Mouse (Mus musculus) spleen, postnatal 36 days (tissue): ENCODE data around the gene Drg2.

Source experiments
- DNase-seq, 2 experiments: peaks; one replicate each; pipeline ENCODE4 v3.0.0; 2022; ENCODE audit warnings: low spot score in 2 of 2, mixed read lengths in 1 of 2

Drg2 gene

DNA sequence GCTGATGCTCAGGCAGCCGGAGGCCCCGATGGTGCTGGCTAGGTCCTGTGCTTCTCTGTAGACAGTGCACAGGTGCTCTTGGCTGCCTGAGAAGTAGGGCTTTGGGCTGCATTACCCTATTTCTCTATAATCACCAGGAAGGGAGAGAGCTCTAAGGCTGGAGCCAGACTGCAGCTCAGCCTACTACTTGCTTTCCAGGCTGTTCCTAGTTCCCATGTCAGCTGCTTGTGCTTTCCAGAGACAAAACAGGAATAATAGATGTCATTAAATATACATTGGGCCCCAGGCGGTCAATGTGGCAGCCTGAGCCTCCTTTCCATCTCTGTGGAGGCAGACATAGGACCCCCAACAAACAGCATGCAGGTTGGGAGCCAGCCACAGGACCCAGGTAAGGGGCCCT lies 14.6 kb downstream of the Drg2 start, which contains the start of gene Myo15:
TSS of gene Myo15 (plus strand) at position 301 of the 400 bp plus-strand sequence.
- no peak for DNase-seq

DNA sequence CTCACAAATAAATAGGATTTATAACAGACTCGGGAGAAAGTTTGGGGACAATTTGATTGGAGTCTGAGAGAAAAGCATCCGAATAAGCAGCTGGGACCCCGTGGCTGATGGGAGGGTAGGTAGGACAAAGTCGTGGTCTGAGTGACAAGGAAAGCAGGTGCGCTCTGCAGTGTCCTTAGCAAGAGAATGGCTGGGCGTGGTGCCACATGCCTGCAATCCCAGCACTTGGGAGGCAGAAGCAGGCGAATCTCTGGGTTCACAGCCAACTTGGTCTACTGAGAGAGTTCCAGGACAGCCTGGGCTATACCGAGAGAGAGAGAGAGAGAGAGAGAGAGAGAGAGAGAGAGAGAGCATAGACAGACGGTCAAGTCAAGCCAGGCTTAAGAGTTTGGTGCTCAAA lies 16.4 kb downstream of the Drg2 start:
- no peak for DNase-seq

DNA sequence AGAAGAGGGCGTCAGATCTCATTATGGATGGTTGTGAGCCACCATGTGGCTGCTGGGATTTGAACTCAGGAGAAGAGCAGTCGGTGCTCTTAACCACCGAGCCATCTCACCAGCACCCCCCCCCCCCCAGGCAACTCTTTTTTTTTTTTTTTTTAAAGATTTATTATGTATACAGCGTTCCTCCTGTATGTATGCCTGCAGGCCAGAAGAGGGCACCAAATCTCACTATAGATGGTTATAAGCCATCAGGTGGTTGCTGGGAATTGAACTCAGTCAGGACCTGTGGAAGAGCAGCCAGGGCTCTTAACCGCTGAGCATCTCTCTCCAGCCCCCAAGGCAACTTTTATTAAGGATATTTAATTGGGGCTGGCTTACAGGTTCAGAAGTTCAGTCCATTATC lies 20.1 kb downstream of the Drg2 start:
- DNase-seq: no peak

DNA sequence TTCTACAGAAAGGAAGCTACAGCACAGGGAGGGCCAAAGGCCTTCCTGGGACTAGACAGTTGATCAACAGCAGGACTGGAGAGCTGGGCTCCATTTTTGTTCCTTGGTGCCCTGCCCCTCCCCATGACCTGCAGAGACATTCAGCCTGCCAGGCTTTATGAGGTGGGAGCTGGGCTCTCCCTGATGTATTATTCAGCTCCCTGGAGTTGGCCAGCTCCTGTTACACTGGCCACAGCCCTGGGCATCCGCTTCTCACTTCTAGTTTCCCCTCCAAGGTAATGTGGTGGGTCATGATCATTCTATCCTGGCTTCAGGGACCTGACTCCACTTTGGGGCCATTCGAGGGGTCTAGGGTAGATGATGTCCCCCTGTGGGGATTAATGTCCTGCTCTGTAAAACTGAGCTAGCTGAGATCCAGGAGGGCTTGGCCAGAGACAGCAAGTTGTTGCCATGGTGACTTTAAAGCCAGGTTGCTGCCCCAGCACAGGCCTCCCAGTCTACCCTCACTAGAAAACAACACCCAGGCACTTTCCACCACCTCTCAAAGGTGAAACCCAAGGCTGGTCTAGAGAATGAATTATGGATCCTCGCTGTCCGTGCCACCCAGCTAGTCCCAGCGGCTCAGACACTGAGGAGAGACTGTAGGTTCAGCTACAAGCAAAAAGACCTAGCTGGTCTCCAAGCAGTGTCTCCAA lies 21.4 kb downstream of the Drg2 start:
- DNase-seq: no peak

DNA sequence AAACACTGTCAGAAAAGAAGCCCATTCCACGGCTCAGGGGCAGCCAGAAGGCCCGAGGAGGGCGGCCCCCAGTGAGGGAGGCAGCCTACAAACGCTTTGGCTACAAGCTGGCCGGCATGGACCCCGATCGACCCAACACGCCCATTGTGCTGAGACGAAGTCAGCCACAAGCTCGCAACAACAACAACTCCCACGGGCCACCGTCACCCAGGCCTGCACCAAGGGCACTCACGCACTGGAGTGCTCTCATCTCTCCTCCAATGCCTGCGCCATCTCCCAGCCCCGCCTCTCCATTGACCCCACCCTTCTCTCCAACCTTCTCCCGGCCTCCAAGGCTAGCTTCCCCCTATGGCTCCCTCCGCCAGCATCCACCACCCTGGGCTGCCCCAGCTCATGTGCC lies 23.7 kb downstream of the Drg2 start:
- no peak for DNase-seq

DNA sequence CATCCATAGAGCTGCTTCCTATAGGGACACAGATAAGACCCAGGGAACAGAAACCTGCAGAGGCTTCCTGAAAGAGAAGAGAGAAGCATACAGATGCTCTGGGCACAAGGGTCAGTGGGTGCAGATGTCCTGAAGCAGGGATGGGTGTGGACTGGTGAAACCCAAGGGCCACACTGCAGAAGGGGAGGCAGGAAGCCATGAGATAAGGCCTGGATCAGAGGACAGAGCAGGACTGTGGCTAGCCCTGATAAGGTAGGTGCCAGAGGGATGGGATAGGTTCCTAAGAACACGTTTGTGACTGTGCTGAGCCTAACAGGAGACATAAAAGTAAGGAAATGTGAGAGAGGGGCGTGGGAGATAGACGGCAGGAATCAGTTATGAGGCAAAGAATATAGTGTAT lies 31.9 kb downstream of the Drg2 start:
- peak; percentile 48 to 72 for DNase-seq

DNA sequence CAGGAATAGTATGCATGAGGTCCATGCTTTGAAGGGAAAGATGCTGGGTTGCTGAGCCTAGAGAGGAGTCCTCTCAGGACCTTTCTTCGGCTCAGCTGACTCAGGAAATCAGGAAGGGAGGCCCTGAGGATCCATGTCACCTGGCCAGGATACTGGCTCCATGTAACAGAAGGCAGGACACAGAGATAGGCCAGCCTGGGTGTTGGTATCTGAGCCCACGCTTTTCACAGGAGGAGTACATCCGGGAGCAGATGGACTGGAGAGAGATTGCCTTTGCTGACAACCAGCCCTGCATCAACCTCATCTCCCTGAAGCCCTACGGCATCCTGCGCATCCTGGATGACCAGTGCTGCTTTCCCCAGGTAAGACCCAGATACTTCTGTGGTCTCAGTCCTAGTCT lies 38.3 kb downstream of the Drg2 start:
- DNase-seq: no peak

DNA sequence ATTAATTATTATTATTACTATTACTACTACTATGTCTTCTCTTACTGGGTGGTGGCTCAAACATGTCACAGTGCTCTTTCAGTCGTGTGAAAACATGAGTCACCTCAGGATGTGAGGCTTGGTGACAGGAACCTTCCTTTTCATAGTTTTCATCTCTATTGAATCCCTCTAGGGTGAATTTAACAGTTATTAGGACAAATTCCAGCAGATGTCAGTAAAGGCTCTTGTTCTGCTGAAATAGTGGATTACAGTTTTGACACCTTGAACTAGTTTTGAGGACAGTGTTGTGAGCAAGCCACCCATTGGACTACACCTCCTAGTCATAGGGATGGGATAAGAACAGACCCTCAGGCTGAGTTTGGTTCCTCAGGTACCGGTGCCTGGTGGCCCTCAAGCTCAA lies 41.3 kb downstream of the Drg2 start:
- no peak for DNase-seq

DNA sequence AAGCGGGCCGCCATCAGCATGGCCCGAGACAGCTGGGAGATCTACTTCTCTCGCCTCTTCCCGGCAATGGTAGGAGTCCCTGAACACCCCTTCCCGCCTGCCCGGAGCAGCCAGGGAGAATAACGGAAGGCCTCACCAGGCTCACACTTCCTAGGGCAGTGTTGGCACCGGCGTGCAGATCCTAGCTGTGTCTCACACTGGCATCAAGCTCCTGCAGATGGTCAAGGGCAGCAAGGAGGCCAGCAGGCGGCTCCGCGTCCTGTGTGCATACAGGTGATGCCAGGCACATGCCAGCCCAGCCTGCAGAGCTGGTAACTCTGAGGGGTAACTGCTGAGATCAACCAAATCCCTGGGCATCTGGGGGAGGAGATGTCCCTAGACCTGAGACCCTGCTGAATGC lies 52.9 kb downstream of the Drg2 start:
- no peak for DNase-seq

DNA sequence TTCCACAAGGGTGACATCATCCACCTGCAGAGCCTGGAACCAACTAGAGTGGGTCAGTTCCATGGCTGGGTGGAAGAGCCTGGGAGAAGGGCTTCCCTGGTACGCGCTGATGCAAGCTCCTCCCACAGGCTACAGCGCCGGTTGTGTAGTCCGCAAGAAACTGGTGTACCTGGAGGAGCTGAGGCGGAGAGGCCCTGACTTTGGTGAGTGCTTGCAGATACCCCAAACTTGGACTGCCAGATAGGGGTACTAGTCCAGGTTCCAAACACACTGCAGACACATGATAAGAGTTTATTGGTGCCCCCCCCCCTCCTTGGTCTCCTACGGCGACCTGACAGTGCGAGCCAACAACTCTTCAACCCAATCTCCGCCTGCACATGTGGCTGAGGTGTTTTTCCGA lies 54.6 kb downstream of the Drg2 start:
- DNase-seq: peak; percentile 41 to 67

DNA sequence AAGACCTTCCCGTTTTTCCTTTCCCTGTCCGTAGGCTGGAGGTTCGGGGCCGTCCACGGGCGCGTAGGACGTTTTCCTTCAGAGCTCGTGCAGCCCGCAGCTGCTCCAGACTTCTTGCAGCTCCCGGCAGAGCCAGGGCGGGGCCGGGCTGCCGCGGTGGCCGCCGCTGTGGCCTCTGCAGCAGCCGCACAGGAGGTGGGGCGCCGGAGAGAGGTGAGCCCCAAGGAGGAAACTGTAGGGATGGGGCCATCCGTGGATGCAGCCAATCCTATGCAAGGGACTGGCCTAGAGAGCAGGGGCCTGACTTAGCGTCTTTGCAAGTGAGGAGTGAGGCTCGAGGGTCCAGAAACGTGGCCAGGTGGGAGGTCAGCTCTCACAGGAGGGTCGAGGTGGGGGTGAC lies 55.1 kb downstream of the Drg2 start:
- DNase-seq: peak; percentile 12 to 13

DNA sequence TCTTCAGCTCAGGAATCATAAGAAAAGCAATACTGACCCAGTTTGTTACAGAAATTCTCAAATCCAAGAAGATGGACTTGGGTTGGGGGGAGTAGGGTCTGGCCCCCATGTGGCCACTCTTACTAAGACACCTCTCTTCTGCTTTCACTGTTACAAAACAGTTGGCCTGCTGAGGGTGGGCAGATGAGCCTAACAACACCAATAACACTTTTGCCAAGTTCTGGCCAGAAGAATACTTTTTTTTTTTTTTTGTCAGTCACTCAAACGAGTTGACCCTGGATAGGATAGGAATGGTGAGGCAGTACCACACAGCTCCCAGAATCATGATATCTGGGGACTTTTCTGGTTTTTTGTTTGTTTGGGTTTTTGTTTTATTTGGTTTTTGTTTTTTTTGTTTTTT lies 57.5 kb downstream of the Drg2 start:
- DNase-seq: no peak

DNA sequence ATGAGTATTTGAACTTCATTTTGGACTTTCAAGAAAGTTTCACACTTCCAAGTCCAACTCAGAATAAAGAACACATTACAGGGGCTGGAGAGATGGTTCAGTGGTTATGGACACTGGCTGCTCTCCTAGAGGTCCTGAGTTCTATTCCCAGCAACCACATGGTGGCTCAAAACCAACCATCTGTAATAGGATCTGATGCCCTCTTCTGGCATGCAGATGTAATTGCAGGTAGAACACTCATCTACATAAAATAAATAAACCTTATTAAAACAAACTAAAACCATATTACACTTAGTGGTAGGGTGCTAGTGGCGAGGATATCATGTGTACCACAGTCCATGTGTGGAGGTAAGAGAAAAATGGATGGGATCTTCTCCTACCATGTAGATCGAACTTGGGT lies 58.1 kb downstream of the Drg2 start:
- DNase-seq: no peak

DNA sequence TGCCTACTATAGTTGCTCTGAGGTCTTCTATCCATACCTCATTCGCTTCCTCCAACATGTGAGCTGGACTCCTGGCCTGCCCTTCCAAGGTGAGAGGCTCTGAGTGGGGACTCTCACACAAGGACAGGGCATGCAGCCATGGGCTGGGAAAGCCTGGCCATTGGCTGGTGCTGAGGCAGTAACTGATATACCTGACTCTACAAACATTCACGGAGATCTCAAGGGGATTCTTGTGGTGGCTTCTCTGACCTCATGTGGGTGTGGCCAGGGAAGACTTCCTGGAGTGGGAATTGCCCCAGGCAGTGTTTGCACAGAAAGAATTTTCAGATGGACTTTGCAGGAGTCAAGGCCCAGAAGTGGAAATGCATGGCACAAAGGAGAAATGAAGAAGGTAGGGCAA lies 60.5 kb downstream of the Drg2 start:
- no peak for DNase-seq

DNA sequence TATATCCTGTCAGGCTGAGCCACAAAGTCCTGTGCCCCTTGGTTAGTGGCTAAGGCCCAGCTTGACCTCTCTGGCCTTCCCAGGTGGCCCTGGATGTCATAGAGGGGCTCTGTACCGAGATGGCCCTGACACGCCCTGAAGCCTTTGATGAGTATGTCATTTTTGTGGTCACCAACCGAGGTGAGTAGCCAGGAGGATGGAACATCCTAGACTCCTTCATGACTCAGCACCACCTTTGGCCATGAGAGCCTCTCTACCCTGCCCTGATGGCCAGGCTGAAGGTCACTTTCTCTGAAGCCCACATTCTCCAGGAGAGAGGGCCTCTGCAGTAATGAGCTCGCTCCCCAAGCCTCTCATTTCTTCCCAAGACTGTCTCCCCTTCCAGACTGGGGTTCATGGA lies 63.9 kb downstream of the Drg2 start:
- no peak for DNase-seq
